Mouse (Mus musculus) heart, postnatal 25 days (tissue): Measurements from ENCODE around the gene Ror2. TPM values are rescaled to one million over a fixed set of nuclear protein-coding genes. Genes with fewer than 3 reads are reported as not detected.
A peak's percentile ranks its signal among the peaks of the same experiment; 100 is the strongest.

Experiments
- DNase-seq: peaks from one replicate; pipeline ENCODE4 v3.0.0; 2022; ENCODE audit warnings: low spot score
- intact Hi-C: fragments of 180-260 bp; cut with DNase I; formaldehyde crosslinking; loops from one replicate; pipeline ENCODE4 v1.15.1; 2025
- total RNA-seq, 2 experiments: library from RNA; stranded (reverse); gene quantifications; 2 replicates each; pipeline ENCODE4 v1.2.3; 2021

Gene Ror2
- total RNA-seq, 2 experiments from 2014 or later: 1.5 to 1.8 TPM

GRCm38 (mm10) chr13:53095222-53095621 lies 190.7 kb downstream of the Ror2 start:
- no peak for DNase-seq

DNA sequence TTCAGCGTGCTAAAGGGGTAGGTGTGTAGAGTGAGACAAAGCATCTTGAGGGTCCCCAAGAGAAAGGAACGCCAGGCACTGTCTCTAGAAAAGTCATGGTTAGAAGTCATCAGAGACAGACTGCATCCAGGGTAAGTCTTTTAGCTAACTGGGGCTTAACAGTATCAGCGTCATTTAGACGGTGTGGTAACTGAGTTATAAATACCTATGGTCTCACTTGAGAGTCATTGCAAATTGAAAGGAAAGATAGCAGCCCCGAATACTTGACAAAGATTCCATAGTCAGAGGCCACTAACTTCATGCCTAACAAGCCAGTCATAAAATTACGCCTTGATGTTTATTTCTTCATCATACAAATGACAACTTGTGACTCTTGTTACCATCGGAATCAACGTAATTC lies 191.3 kb downstream of the Ror2 start:
- intact Hi-C loops: loop anchor here (1.0 to 5.0 kb wide), 2 partner anchors 97 to 383 kb away; no protein-coding TSS in a partner anchor

More at GRCm38 (mm10) chr13:53095222-53095621, 190.7 kb downstream of the Ror2 start:
- intact Hi-C loops: loop anchor here (1.0 to 5.0 kb wide), 2 partner anchors 98 to 384 kb away; no protein-coding TSS in a partner anchor

GRCm38 (mm10) chr13:53093407-53093806 lies 192.5 kb downstream of the Ror2 start:
- DNase-seq: no peak
- intact Hi-C loops: no loop called here

More for the DNA sequence above, 191.3 kb downstream of the Ror2 start:
- no peak for DNase-seq

GRCm38 (mm10) chr13:53086552-53087282 lies 199.2 kb downstream of the Ror2 start:
- no peak for DNase-seq
- intact Hi-C loops: no loop called here

GRCm38 (mm10) chr13:53081846-53082245 lies 204.1 kb downstream of the Ror2 start:
- intact Hi-C loops: no loop called here
- DNase-seq: no peak

GRCm38 (mm10) chr13:53077732-53078345 lies 208.1 kb downstream of the Ror2 start:
- intact Hi-C loops: no loop called here
- no peak for DNase-seq

DNA sequence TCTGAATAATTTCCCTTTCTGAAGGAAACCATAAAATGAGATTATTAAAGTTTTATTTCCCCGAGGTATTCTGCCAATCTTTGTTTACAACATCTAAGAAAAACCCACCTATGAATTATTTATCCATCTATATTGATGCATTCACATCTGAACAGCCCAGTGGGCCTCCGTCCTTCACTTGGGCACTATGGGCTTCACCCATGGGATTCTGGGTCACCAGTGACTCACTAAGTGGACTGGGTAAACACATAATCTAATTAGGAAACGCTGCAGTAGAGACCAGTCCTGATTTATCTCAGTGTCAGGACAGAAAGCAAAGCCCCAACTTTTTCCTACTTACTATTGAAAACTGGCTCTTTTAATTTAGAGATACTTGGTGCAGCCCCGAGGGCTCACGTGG lies 210.9 kb downstream of the Ror2 start:
- no peak for DNase-seq

GRCm38 (mm10) chr13:53069076-53069690 lies 216.7 kb downstream of the Ror2 start:
- no peak for DNase-seq
- intact Hi-C loops: loop anchor here (2.0 kb wide), 1 partner anchor 60 kb away; no protein-coding TSS in a partner anchor

More for the DNA sequence above, 210.9 kb downstream of the Ror2 start:
- intact Hi-C loops: no loop called here

GRCm38 (mm10) chr13:53068461-53068860 lies 217.5 kb downstream of the Ror2 start:
- intact Hi-C loops: loop anchor here (2.0 kb wide), 1 partner anchor 60 kb away; no protein-coding TSS in a partner anchor

DNA sequence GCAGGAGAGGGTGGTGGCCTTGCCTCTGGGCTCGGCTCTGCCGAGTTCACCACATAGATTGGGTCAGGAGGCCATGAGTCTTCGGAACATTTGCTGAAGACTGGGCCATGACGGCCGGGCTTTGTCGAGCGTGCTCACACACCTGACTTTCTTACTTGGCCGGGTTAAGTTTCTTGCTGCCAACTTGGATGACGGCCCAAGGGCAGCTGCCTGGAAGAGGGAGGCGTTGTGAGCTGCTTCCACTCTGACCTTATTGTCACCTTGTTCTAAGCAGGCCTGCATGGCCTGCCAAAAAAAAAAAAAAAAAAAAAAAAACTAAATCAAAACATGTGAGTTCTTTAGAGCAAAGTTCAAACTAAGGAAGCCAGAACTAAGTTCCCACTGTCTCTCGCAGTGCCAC lies 218.0 kb downstream of the Ror2 start:
- intact Hi-C loops: loop anchor here (2.0 kb wide), 1 partner anchor 59 kb away; no protein-coding TSS in a partner anchor
- peak; percentile 46 for DNase-seq

More at GRCm38 (mm10) chr13:53068461-53068860, 217.5 kb downstream of the Ror2 start:
- DNase-seq: no peak

- DNase-seq: no peak
- intact Hi-C loops: no loop called here
These were observed 220.8 kb downstream of the Ror2 start for GRCm38 (mm10) chr13:53065122-53065521.

- DNase-seq: no peak
- intact Hi-C loops: no loop called here
These were observed 221.2 kb downstream of the Ror2 start for GRCm38 (mm10) chr13:53064681-53065080.

Other genes starting within 250 kb of the Ror2 start
- gene Sptlc1, start 91.3 kb upstream of the Ror2 start, total RNA-seq: 10 to 100 TPM; 13.7 to 13.9 TPM
- under 1 TPM; 0.59 to 0.91 TPM for gene Msx2, start 186.9 kb upstream of the Ror2 start, total RNA-seq